Mouse (Mus musculus) CH12.LX (cell line): ENCODE measurements at regions not wholly inside any gene's neighbourhood (a gene's known extent, or its start where the extent isn't known, plus 50 kb on each side); places are given as distances from the start of the nearest gene placed in this dataset.

Source experiments
- CHD1 ChIP-seq: IDR thresholded peaks from 2 replicates; pipeline ENCODE4 v1.6.1; 2012; ENCODE audit warnings: low read depth, low read length, improper control_type of control experiment, inconsistent platforms
- CTCF ChIP-seq, 2 experiments: IDR thresholded peaks in 1 of 2; conservative IDR thresholded peaks in 1 of 2; 2 replicates each; pipeline ENCODE4 v1.5.1; 2011 to 2012; ENCODE audit warnings: low read depth in 2 of 2, low read length in 2 of 2, improper control_type of control experiment in 1 of 2, inconsistent platforms in 1 of 2, mild to moderate bottlenecking in 1 of 2, moderate library complexity in 1 of 2
- EP300 ChIP-seq: IDR thresholded peaks from 2 replicates; pipeline ENCODE4 v1.6.1; 2011; ENCODE audit warnings: low read length, improper control_type of control experiment
- ETS1 ChIP-seq: conservative IDR thresholded peaks from 2 replicates; pipeline ENCODE4 v1.6.1; 2012; ENCODE audit warnings: low read depth, mild to moderate bottlenecking, inconsistent platforms, low read length, improper control_type of control experiment, moderate library complexity
- HCFC1 ChIP-seq: IDR thresholded peaks from 2 replicates; pipeline ENCODE4 v1.6.1; 2012; ENCODE audit warnings: low read depth, mild to moderate bottlenecking, inconsistent platforms, low read length, improper control_type of control experiment
- POLR2A ChIP-seq: IDR thresholded peaks from 2 replicates; pipeline ENCODE4 v1.6.1; 2011; ENCODE audit warnings: low read depth, mild to moderate bottlenecking, improper control_type of control experiment, low read length
- RCOR1 ChIP-seq: conservative IDR thresholded peaks from 2 replicates; pipeline ENCODE4 v1.6.1; 2012; ENCODE audit warnings: low read depth, mild to moderate bottlenecking, inconsistent platforms, low read length, improper control_type of control experiment
- SIN3A ChIP-seq: IDR thresholded peaks from 2 replicates; pipeline ENCODE4 v1.6.1; 2012; ENCODE audit warnings: low read length, improper control_type of control experiment, inconsistent platforms
- UBTF ChIP-seq: IDR thresholded peaks from 2 replicates; pipeline ENCODE4 v1.6.1; 2012; ENCODE audit warnings: low read depth, mild to moderate bottlenecking, inconsistent platforms, low read length, improper control_type of control experiment, moderate library complexity
- USF1 ChIP-seq: IDR thresholded peaks from 2 replicates; pipeline ENCODE4 v1.6.1; 2014; ENCODE audit warnings: low read depth, mild to moderate bottlenecking, inconsistent platforms, low read length, improper control_type of control experiment
- ZC3H11A ChIP-seq: IDR thresholded peaks from 2 replicates; pipeline ENCODE4 v1.6.1; 2012; ENCODE audit warnings: low read depth, mild to moderate bottlenecking, inconsistent platforms, low read length, improper control_type of control experiment
- ZMIZ1 ChIP-seq: IDR thresholded peaks from 2 replicates; pipeline ENCODE4 v1.6.1; 2012; ENCODE audit warnings: low read depth, mild to moderate bottlenecking, inconsistent platforms, low read length, improper control_type of control experiment

DNA sequence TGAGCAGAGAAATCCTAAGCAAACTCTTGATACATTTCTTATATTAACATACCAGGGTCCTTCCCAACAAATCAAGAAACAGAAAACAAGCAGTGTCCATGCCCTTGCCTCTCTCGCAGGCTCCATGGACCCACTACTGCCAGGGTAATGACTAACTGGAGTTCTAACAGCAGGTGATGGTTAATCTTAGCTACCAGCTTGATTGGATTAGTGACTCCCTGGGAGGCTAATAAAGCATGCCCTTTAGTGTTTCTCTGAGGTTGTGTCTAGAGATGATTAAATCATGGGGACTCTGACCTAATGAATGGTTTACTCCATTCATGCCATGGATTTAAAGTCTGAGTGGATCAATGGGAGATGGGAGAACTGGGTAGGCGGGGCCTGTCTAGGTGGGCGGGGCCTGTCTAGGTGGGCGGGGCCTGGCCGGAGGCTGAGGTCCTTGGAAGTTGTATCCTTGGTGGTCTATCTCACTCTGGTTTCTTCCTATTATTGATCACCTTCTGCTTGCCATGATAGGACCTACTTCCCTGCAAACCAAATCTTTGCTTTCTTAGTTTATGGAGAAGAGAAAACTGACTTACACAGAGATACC lies 247.3 kb upstream of the Gadl1 start:
- no peak for TF ChIP-seq CTCF (conservative IDR thresholded peaks at IDR 0.05 in 1 of 2, IDR thresholded peaks at IDR 0.05 in 1 of 2; ENCODE audit: low read depth in 2 of 2, low read length in 2 of 2)
- TF ChIP-seq EP300, result no peak
- TF ChIP-seq POLR2A, result no peak
- TF ChIP-seq ZMIZ1, result no peak
- no peak for TF ChIP-seq ZC3H11A
- no peak for TF ChIP-seq RCOR1
- TF ChIP-seq SIN3A, result no peak
- no peak for TF ChIP-seq USF1
- TF ChIP-seq CHD1, result no peak
- no peak for TF ChIP-seq ETS1
- TF ChIP-seq UBTF, result no peak
- no peak for TF ChIP-seq HCFC1
